Mouse (Mus musculus): ENCODE measurements around the gene Pde3a.
"Not testable (repeated sequence)": the region's sequence is repeated elsewhere in the genome, so short reads cannot be mapped to it uniquely, and the experiment has no call there.

The Pde3a gene

DNA sequence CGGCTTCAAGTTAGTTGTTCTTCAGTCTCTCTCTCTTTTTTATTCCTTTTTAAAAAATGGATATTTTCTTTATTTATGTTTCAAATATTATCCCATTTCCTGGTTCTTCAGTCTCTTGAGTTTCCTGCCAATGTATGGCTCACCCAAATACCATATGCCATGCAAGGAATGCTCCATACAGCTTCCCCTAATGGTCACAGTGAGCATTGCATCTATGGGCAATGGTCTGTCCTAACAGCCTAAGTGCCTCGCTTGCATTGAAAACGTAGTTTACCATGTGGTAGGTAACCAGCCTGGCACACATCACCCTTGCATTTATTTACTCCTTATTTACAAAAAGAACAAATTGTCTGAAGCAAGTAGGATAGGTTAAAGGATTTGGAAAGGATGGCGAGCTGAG is 64.0 kb downstream of the Pde3a start:
- ATAC-seq (ENCODE audit: insufficient number of reproducible peaks, low FRiP score, low TSS enrichment): no peak

GRCm38 (mm10) chr6:141318440-141318839 is 69.4 kb downstream of the Pde3a start:
- ATAC-seq (ENCODE audit: insufficient number of reproducible peaks, low FRiP score, low TSS enrichment): no peak

DNA sequence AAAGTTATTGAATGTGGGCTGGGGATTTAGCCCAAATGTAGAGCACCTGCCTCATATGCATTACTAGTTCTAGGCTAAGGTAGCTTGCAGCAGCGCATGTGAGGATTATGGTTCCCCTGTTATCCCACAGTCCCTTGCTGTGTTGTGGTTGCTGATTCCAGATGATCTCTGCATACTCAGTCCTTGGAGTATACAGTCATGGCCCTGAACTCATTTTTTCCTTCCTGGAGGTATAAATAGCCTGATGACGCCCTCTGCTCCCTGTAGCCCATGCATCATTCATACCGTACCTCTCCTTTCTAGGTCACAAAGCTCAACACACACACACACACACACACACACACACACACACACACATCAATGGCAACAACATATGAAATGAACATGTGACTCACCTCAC is 72.2 kb downstream of the Pde3a start:
- no peak for ATAC-seq (ENCODE audit: insufficient number of reproducible peaks, low FRiP score, low TSS enrichment)

DNA sequence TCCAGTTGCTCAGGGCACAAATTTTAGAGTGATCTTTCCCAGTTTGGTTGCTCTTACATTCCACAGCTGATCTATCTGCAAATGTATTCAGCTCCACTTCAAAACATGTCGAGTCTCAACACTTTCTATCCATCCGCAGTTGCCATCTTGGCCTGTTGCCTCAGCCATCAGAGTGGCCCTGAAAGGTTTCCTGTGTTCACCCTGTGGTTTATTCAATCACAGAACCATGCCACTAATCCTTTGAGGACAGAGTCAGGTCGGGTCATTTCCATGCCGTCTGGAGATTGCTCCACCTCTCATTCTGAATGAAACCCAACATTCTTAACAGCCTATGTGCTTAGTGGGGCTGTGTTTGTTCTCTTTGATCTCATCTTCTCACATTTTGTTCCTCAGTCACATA is 73.9 kb downstream of the Pde3a start:
- ATAC-seq (ENCODE audit: insufficient number of reproducible peaks, low FRiP score, low TSS enrichment): no peak

- not testable (repeated sequence) for ATAC-seq (ENCODE audit: insufficient number of reproducible peaks, low FRiP score, low TSS enrichment)
Observed at GRCm38 (mm10) chr6:141327134-141327533, 78.1 kb downstream of the Pde3a start.

DNA sequence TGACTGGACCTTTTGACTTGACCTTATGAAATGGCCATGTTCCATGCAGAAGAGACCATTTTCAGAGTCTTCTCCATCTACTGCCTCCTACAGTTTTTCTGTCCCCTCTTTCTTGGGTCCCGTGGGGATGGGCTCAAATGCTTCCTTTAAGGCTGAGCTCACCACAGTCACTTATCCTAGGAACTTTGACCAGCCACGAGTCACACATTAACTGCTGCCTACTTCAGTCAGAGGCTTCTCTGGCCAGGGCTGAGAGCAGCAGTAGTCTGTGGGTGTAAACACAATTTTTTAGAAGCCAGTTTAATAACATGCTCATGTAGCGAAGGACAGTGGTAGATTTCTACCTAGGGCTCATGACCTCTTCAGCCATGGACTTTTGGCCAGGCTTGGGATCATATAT is 79.0 kb downstream of the Pde3a start:
- ATAC-seq (ENCODE audit: insufficient number of reproducible peaks, low FRiP score, low TSS enrichment): no peak

DNA sequence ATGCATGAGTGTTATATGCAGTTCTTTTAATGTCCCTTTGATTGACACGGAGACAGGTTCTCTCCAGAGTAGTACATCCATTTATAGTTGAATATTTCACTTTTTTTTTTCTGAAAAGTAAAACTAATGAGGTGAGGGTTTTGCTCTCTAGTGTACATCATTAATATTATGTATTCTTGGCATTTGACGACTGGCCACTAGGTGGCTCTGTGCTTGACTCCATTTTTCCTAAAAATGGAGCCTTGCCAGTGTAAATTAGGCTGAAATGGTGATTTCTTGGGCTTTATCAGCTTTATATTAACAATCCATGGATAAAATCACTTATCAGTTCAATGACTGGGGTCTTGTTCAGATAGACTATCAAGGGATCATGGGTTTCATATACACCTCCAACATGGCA is 82.4 kb downstream of the Pde3a start:
- ATAC-seq (ENCODE audit: insufficient number of reproducible peaks, low FRiP score, low TSS enrichment): no peak

GRCm38 (mm10) chr6:141332613-141333165 is 83.6 kb downstream of the Pde3a start:
- no peak for ATAC-seq (ENCODE audit: insufficient number of reproducible peaks, low FRiP score, low TSS enrichment)

GRCm38 (mm10) chr6:141333245-141333644 is 84.2 kb downstream of the Pde3a start:
- ATAC-seq (ENCODE audit: insufficient number of reproducible peaks, low FRiP score, low TSS enrichment): no peak

DNA sequence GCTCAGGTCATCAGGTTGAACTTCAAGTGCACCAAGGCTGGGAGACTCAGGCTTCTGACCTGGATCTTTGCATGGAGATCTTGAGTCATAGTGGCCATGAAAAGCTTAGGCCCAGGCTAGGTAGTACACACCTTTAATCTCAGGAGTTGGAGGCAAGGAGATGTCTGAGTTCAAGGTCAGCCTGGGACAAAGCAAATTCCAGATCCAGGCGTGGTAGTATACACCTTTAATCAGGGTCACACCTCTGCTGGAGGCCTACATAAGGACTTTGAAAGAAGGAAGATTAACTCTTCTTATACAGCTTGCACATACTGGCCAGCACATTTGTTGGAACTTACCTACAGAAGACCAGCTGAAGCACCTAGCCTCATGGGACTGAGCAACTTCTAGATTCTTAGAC is 86.8 kb downstream of the Pde3a start:
- no peak for ATAC-seq (ENCODE audit: insufficient number of reproducible peaks, low FRiP score, low TSS enrichment)

- no peak for ATAC-seq (ENCODE audit: insufficient number of reproducible peaks, low FRiP score, low TSS enrichment)
Observed at GRCm38 (mm10) chr6:141336438-141336837, 87.4 kb downstream of the Pde3a start.

DNA sequence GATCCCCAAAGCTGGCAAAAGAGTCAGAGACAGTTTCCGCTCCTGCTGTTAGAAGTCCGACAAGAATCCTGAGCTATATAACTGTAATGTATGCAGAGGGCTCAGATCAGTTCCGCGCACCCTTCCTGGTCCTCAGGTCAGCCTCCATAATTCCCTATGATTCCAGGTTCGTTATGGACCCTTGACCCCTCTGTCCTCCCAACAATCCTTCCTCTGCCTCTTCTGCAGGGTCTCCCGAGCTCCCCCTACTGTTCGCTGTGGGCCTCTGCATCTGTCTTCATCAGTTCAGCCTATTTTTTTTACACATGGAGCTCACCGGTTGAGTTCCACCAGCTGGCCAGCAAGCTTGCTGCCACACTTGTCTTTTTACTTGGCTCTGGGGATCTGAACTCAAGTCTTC is 88.6 kb downstream of the Pde3a start:
- ATAC-seq (ENCODE audit: insufficient number of reproducible peaks, low FRiP score, low TSS enrichment): no peak

DNA sequence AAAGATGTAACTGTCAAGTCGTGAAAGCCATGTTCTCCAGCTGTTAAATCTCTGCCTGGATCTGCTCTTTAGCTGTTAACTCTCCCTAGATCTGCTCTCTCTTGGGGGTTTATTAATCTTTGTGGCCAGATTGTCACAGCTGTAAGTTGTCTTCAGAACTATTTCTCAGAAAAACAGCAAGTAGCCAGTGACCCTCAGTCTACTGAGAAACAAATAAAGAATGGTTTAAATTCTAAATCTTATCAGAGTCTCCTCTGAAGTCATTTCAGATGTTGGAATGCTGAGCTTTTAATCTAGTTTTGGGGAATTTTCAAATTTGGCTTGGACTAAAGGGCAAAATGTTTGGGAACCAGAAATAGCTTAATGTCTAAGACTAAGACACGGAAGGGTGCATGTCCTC is 92.3 kb downstream of the Pde3a start:
- ATAC-seq (ENCODE audit: insufficient number of reproducible peaks, low FRiP score, low TSS enrichment): no peak

DNA sequence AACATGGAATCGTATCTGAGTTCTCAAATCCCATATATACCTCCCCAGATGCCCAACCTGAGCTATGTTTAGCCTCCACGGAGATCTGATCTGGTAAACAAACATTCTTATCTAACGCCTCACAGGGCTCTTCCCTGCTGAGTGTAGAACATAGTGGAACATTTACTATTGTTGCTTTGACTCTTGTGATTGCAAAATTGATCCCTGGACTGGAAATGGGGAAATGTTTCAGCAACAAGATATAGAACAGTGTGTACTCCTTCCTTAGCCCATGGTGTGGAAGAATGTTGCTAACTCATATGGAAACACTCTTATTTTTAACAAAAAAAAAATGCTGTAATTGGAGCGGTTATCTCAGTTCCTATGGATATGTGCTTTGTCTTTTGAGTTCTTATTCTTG is 98.8 kb downstream of the Pde3a start:
- ATAC-seq (ENCODE audit: insufficient number of reproducible peaks, low FRiP score, low TSS enrichment): no peak

- no peak for ATAC-seq (ENCODE audit: insufficient number of reproducible peaks, low FRiP score, low TSS enrichment)
Observed at GRCm38 (mm10) chr6:141348542-141348941, 99.5 kb downstream of the Pde3a start.

- no peak for ATAC-seq (ENCODE audit: insufficient number of reproducible peaks, low FRiP score, low TSS enrichment)
Observed at GRCm38 (mm10) chr6:141350261-141350660, 101.2 kb downstream of the Pde3a start.

GRCm38 (mm10) chr6:141352277-141352676 is 103.2 kb downstream of the Pde3a start:
- ATAC-seq (ENCODE audit: insufficient number of reproducible peaks, low FRiP score, low TSS enrichment): no peak

- no peak for ATAC-seq (ENCODE audit: insufficient number of reproducible peaks, low FRiP score, low TSS enrichment)
Observed at GRCm38 (mm10) chr6:141363664-141364063, 114.6 kb downstream of the Pde3a start.

DNA sequence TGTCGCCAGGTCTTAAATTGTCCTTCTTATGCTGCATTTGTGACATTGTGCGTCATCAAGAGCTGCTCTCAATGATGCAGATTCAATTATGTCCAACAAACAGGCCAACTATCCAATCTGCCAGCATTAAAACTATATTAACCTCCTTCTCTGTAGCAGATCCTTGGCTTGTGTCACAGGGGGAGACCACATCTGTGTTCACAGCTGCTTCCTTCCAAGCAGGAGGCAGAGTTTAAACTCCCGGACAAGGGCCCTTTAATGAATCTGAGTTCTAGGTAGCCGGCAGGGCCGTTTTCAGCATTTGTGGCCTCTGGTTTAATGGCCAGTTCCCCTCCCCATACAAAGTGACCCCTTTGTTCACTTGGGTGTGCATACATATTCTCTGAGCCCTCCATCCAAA is 118.0 kb downstream of the Pde3a start:
- no peak for ATAC-seq (ENCODE audit: insufficient number of reproducible peaks, low FRiP score, low TSS enrichment)

GRCm38 (mm10) chr6:141372697-141373096 is 123.6 kb downstream of the Pde3a start:
- ATAC-seq (ENCODE audit: insufficient number of reproducible peaks, low FRiP score, low TSS enrichment): no peak

DNA sequence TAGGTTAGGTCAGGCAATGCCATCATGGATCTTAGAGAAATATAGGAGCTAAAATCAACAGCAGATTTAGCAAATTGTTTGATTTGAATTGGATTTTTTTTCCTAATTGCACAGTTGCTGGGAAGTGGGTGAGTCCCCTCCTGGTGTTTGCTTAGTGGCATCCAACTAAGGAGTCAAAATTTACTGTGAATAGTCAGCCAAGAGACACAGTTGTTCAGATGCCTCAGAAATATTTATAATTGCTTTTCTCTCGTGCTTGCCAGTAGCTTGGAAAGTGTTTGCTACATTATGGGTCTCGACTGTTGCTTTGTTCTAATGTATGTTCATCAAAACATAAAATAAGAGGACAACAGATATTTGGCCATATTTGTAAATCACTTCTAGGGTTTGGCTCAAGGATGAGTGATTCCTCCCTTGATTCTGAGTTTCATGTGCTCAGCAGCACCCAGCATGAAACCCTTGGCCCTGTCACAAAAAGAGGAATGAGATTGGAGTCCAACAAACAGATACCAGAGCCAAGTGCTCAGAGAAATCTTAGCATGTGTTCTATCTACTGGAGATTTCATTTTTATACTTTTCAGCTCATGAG is 125.5 kb downstream of the Pde3a start:
- ATAC-seq (ENCODE audit: insufficient number of reproducible peaks, low FRiP score, low TSS enrichment): peak; percentile 53

GRCm38 (mm10) chr6:141375155-141375554 is 126.1 kb downstream of the Pde3a start:
- ATAC-seq (ENCODE audit: insufficient number of reproducible peaks, low FRiP score, low TSS enrichment): peak; percentile 64; the same call in 1 of the 2 replicates

- ATAC-seq (ENCODE audit: insufficient number of reproducible peaks, low FRiP score, low TSS enrichment): no peak
Observed at GRCm38 (mm10) chr6:141380927-141381326, 131.9 kb downstream of the Pde3a start.
